Mouse (Mus musculus) myocyte (in vitro differentiated cells): ENCODE data around the gene 5031439G07Rik.

Experiments used
- MAX ChIP-seq: IDR thresholded peaks from one replicate; pipeline ENCODE4 v1.6.1; 2011; ENCODE audit warnings: low read depth, mild to moderate bottlenecking, control low read depth
- POLR2A ChIP-seq: IDR thresholded peaks from one replicate; pipeline ENCODE4 v1.6.1; 2011; ENCODE audit warnings: low read depth, mild to moderate bottlenecking, control low read depth, moderate library complexity; ENCODE audit not compliant: insufficient read length
- REST ChIP-seq: IDR thresholded peaks from one replicate; pipeline ENCODE4 v1.6.1; 2011; ENCODE audit warnings: mild to moderate bottlenecking, control low read depth, moderate library complexity; ENCODE audit not compliant: insufficient read depth, insufficient read length
- SRF ChIP-seq: IDR thresholded peaks from one replicate; pipeline ENCODE4 v1.6.1; 2011; ENCODE audit warnings: low read depth; ENCODE audit not compliant: control insufficient read depth, insufficient read length
- USF1 ChIP-seq: IDR thresholded peaks from one replicate; pipeline ENCODE4 v1.6.1; 2011; ENCODE audit warnings: low read depth, mild to moderate bottlenecking, control low read depth, moderate library complexity

DNA sequence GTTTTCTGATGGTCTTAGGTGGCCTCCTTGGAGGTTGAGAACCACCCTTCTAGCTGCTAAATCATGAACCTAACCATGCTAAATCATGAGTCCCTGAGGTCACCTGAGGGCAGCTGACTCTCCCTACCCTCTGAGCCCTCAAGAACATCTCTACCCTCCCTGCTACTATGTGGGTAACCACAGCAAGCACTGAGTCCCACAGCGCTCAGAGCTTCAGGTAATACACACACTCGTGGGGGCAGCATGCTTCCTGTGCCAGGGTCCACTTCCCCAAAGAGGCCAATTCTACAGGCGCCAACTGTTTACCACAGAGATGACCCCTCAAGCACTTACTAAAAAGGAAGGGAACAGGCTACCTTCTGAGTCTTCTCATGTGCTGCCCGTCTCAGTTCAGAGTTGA, 19.8 kb downstream of the 5031439G07Rik start:
- TF ChIP-seq SRF (no peak), REST (no peak), MAX (no peak), USF1 (no peak), POLR2A (no peak)
